Mouse (Mus musculus) heart, embryonic 10.5 days (tissue): ENCODE measurements around the gene Plagl2. TPM values are rescaled to one million over a fixed set of nuclear protein-coding genes. Genes with fewer than 3 reads are reported as not detected.

Source experiments
- DNase-seq: peaks from one replicate; pipeline ENCODE4 v3.0.0-alpha.2; 2017; ENCODE audit warnings: low spot score
- H3K27ac ChIP-seq: fragments of 300-500 bp; sonication (generic); 2 replicates; pipeline ENCODE4 v1.5.1; 2016; ENCODE audit warnings: mild to moderate bottlenecking
- H3K27me3 ChIP-seq: fragments of 300-500 bp; sonication (generic); 2 replicates; pipeline ENCODE4 v1.6.1; 2016; ENCODE audit warnings: mild to moderate bottlenecking; ENCODE audit not compliant: poor library complexity, insufficient read depth, severe bottlenecking
- H3K36me3 ChIP-seq: fragments of 300-500 bp; sonication (generic); 2 replicates; pipeline ENCODE4 v1.6.1; 2016; ENCODE audit warnings: mild to moderate bottlenecking, moderate library complexity
- H3K4me1 ChIP-seq: fragments of 300-500 bp; sonication (generic); 2 replicates; pipeline ENCODE4 v1.6.1; 2016; ENCODE audit warnings: mild to moderate bottlenecking
- H3K4me3 ChIP-seq: fragments of 300-500 bp; sonication (generic); 2 replicates; pipeline ENCODE4 v1.5.1; 2016; ENCODE audit warnings: mild to moderate bottlenecking, moderate library complexity
- H3K9me3 ChIP-seq: fragments of 300-500 bp; sonication (generic); 2 replicates; pipeline ENCODE4 v1.6.1; 2016; ENCODE audit warnings: mild to moderate bottlenecking, moderate library complexity
- WGBS: fragments of 180-500 bp; shearing (Covaris S2); methylation state at CpG from one replicate; pipeline ENCODE4 v1.1.7; 2016; 5-methylcytosine and 5-hydroxymethylcytosine counted together
- polyA plus RNA-seq: library from polyadenylated mRNA; unstranded; fragments of >200 nt; fragmentation: Nextera tagmentation; extraction: Ambion mirVana; gene quantifications from 2 replicates; pipeline ENCODE4 v1.2.1, GENCODE M21; 2016

The Plagl2 gene
- polyA plus RNA-seq, 1 experiment from 2014 or later: 22.8 TPM

- DNase-seq: no peak
- Histone ChIP-seq H3K36me3 (peaks cover 41% of the 10 kb centered on the region), H3K27me3 (no peaks in the 10 kb centered on the region), H3K9me3 (no peaks in the 10 kb centered on the region), H3K4me1 (peaks cover 28% of the 10 kb centered on the region), H3K27ac (no peak overlapping the region), H3K4me3 (no peak overlapping the region)
- 28% methylated on average over 3 of the region's 3 CpGs for WGBS
These were observed 18.8 kb upstream of the Plagl2 start for GRCm38 (mm10) chr2:153259864-153260674.

GRCm38 (mm10) chr2:153259030-153259863 lies 18.0 kb upstream of the Plagl2 start:
- H3K9me3 ChIP-seq: no peaks in the 10 kb centered on the region
- H3K27me3 ChIP-seq: no peaks in the 10 kb centered on the region
- no peak overlapping the region for H3K27ac ChIP-seq
- peaks cover 41% of the 10 kb centered on the region for H3K36me3 ChIP-seq
- 56% methylated on average over 12 of the region's 12 CpGs for WGBS
- no peak for DNase-seq
- H3K4me1 ChIP-seq: peaks cover 28% of the 10 kb centered on the region
- no peak overlapping the region for H3K4me3 ChIP-seq

GRCm38 (mm10) chr2:153256604-153257003 lies 15.4 kb upstream of the Plagl2 start:
- Histone ChIP-seq H3K4me1 (peaks cover 28% of the 10 kb centered on the region), H3K27ac (no peak overlapping the region), H3K36me3 (peaks cover 34% of the 10 kb centered on the region), H3K27me3 (no peaks in the 10 kb centered on the region), H3K9me3 (no peaks in the 10 kb centered on the region), H3K4me3 (no peak overlapping the region)
- no peak for DNase-seq
- whole genome bisulfite sequencing: 79% methylated on average over 2 of the region's 2 CpGs

- Histone ChIP-seq H3K27ac (no peak overlapping the region), H3K36me3 (peaks cover 76% of the 10 kb centered on the region), H3K4me3 (no peak overlapping the region), H3K4me1 (no peaks in the 10 kb centered on the region), H3K27me3 (no peaks in the 10 kb centered on the region), H3K9me3 (no peaks in the 10 kb centered on the region)
- 87% methylated on average over 5 of the region's 5 CpGs for WGBS
- DNase-seq: no peak
These were observed 8.5 kb upstream of the Plagl2 start for GRCm38 (mm10) chr2:153249751-153250150.

GRCm38 (mm10) chr2:153242156-153242555 lies 930 bp upstream of the Plagl2 start:
- Histone ChIP-seq H3K27ac (peak overlapping the region; percentile 95; the same call in 1 of the 2 replicates), H3K9me3 (no peaks in the 10 kb centered on the region), H3K27me3 (no peaks in the 10 kb centered on the region), H3K4me3 (peak overlapping the region; percentile 79), H3K4me1 (peaks cover 39% of the 10 kb centered on the region), H3K36me3 (peaks cover 27% of the 10 kb centered on the region; the same call in 1 of the 2 replicates)
- WGBS: 69% methylated on average over 6 of the region's 6 CpGs
- no peak for DNase-seq

GRCm38 (mm10) chr2:153240701-153241235 lies 458 bp downstream of the Plagl2 start:
- Histone ChIP-seq H3K27ac (peak overlapping the region; percentile 95), H3K4me1 (peaks cover 41% of the 10 kb centered on the region), H3K27me3 (no peaks in the 10 kb centered on the region), H3K4me3 (peak overlapping the region; percentile 79), H3K36me3 (peaks cover 28% of the 10 kb centered on the region), H3K9me3 (no peaks in the 10 kb centered on the region)
- WGBS: under 1% methylated on average over 31 of the region's 33 CpGs
- DNase-seq: peak; percentile 91

- Histone ChIP-seq H3K4me1 (peaks cover 41% of the 10 kb centered on the region), H3K27me3 (no peaks in the 10 kb centered on the region), H3K27ac (peak overlapping the region; percentile 95), H3K36me3 (peaks cover 29% of the 10 kb centered on the region), H3K4me3 (peak overlapping the region; percentile 79), H3K9me3 (no peaks in the 10 kb centered on the region)
- DNase-seq: no peak
- 3% methylated on average over 22 of the region's 22 CpGs for WGBS
These were observed 1.3 kb downstream of the Plagl2 start for GRCm38 (mm10) chr2:153239860-153240480.

GRCm38 (mm10) chr2:153239021-153239859 lies 2.0 kb downstream of the Plagl2 start:
- Histone ChIP-seq H3K4me3 (peak overlapping the region; percentile 79), H3K9me3 (no peaks in the 10 kb centered on the region), H3K27ac (peak overlapping the region; percentile 95), H3K4me1 (peaks cover 41% of the 10 kb centered on the region), H3K36me3 (peaks cover 29% of the 10 kb centered on the region), H3K27me3 (no peaks in the 10 kb centered on the region)
- WGBS: 48% methylated on average over 7 of the region's 7 CpGs
- DNase-seq: no peak

GRCm38 (mm10) chr2:153238406-153238805 lies 2.8 kb downstream of the Plagl2 start:
- Histone ChIP-seq H3K27ac (no peak overlapping the region), H3K9me3 (no peaks in the 10 kb centered on the region), H3K27me3 (no peaks in the 10 kb centered on the region), H3K4me1 (peaks cover 41% of the 10 kb centered on the region), H3K4me3 (peak overlapping the region; percentile 79), H3K36me3 (peaks cover 36% of the 10 kb centered on the region)
- 58% methylated on average over 2 of the region's 2 CpGs for WGBS
- no peak for DNase-seq

- 74% methylated on average over 4 of the region's 4 CpGs for WGBS
- H3K27ac ChIP-seq: no peak overlapping the region
- DNase-seq: no peak
- H3K4me1 ChIP-seq: peaks cover 41% of the 10 kb centered on the region
- H3K27me3 ChIP-seq: no peaks in the 10 kb centered on the region
- no peaks in the 10 kb centered on the region for H3K9me3 ChIP-seq
- H3K4me3 ChIP-seq: no peak overlapping the region
- H3K36me3 ChIP-seq: peaks cover 41% of the 10 kb centered on the region
These were observed 3.3 kb downstream of the Plagl2 start for GRCm38 (mm10) chr2:153237891-153238290.

- Histone ChIP-seq H3K36me3 (peaks cover 47% of the 10 kb centered on the region), H3K4me3 (no peak overlapping the region), H3K27ac (no peak overlapping the region), H3K27me3 (no peaks in the 10 kb centered on the region), H3K9me3 (no peaks in the 10 kb centered on the region), H3K4me1 (peaks cover 35% of the 10 kb centered on the region)
- 84% methylated on average over 4 of the region's 4 CpGs for WGBS
- no peak for DNase-seq
These were observed 4.0 kb downstream of the Plagl2 start for GRCm38 (mm10) chr2:153237193-153237592.

GRCm38 (mm10) chr2:153228523-153228922 lies 12.7 kb downstream of the Plagl2 start:
- WGBS: 74% methylated on average over 5 of the region's 5 CpGs

More at GRCm38 (mm10) chr2:153228523-153228922, 12.7 kb downstream of the Plagl2 start:
- Histone ChIP-seq H3K27me3 (no peaks in the 10 kb centered on the region), H3K4me1 (peaks cover 36% of the 10 kb centered on the region), H3K27ac (no peak overlapping the region), H3K9me3 (no peaks in the 10 kb centered on the region), H3K4me3 (no peak overlapping the region), H3K36me3 (peaks cover 57% of the 10 kb centered on the region)
- no peak for DNase-seq
